Mouse (Mus musculus): Measurements from ENCODE around the gene Ldb1. TPM values are rescaled to one million over a fixed set of nuclear protein-coding genes. Genes with fewer than 3 reads are reported as not detected.
"Not testable (repeated sequence)": the region's sequence is repeated elsewhere in the genome, so short reads cannot be mapped to it uniquely, and the experiment has no call there.

Ldb1 gene
- polyA plus RNA-seq, 1 experiment from 2014 or later: 157 TPM

DNA sequence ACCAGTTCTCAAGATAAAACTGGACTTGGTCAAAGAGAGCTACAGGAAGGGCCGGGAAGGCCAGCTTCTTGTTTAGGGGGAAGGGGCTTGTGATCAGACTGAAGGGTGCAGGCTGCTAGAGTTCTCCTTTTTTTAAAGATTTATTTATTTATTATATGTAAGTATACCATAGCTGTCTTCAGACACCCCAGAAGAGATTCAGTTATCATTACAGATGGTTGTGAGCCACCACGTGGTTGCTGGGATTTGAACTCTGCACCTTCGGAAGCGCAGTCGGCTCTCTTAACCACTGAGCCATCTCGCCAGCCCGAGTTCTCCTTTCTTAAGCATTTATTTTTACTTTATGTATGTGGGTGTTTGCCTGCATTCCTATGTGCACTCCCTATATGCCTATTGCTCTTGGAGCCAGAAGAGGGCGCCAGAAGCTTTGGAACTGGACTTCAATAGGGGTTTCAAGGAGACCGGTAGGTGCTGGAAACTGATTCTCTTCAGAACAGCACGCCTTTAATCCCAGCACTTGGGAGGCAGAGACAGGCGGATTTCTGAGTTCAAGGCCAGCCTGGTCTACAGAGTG is 16.2 kb downstream of the Ldb1 start:
- no peak for DNase-seq (ENCODE audit: low spot score)

DNA sequence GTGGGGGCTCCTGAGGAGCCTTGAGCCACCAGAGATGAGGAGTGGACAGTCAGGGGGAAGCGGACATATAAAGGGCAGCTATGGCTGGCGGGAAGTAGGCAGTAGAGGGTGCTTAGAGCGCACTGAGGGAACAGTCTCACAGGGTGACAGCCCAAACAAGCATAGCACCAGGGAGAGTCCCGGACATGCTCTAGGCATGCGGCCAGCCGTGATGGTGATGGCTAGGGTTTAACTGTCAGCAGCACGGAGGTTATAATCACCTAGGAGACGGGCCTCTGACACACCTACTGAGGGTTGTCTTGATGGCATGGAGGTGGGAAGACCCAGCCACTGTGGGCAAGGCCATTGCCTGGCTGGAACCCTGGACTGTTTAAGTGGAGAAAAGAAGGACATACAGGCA is 18.4 kb downstream of the Ldb1 start:
- DNase-seq (ENCODE audit: low spot score): no peak

DNA sequence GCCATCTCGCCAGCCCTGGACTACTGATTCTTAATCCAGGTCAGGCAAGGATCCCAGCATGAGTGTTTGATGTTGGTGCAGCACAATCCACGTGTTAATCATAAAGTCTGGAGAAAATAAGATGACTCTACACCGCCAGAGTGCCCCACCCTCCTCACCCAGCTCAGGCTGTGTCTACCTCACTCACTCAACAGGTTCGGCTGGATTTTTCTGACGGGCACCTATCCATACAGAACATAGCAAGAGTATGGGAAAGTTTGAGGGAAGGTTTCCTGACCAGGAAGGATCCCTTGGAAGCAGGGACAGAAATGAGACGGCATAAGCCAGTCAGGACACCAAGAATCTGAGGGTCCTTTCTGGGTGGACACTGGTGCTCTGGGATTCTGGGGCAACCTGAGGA is 20.1 kb downstream of the Ldb1 start:
- no peak for DNase-seq (ENCODE audit: low spot score)

DNA sequence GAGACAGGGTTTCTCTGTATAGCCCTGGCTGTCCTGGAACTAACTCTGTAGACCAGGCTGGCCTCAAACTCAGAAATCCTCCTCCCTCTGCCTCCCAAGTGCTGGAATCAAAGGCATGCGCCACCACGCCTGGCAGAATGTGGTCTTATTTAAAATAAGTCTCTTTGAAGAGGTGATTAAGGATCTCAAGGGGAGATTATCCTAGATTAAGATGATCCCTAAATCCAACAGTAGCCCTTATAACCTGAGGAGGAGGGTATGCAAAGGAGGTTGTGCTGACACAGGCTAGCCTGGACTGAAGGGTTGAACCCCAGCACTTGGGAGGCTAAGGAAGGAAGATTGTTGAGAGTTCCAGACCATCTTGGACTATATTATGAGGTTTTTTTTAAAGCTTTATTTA is 29.0 kb downstream of the Ldb1 start:
- no peak for DNase-seq (ENCODE audit: low spot score)

DNA sequence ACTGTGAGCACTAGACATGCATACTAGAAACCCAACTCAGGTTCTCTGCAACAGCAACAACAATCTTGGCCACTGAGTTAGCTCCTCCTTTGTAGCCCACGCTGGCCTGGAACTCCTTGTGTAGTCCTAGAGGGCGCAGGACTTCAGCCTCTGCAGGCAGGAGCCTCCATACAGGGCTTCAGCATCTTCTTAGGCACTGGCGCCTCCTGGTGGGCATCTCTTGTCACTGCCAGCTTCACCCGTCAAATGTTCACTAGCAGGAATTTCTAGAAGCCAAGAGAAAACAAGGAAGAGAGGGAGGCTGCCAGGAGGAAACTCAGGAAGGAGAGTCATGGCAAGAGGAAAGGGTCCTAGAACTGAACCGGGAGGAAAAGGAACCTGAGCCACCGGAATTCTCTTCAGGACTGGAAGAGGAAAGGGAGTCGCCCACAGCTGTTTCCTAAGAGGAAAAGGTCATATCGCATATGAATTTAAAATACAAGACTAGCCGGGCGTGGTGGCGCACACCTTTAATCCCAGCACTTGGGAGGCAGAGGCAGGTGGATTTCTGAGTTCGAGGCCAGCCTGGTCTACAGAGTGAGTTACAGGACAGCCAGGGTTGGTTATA is 30.3 kb downstream of the Ldb1 start:
- DNase-seq (ENCODE audit: low spot score): peak; percentile 82

DNA sequence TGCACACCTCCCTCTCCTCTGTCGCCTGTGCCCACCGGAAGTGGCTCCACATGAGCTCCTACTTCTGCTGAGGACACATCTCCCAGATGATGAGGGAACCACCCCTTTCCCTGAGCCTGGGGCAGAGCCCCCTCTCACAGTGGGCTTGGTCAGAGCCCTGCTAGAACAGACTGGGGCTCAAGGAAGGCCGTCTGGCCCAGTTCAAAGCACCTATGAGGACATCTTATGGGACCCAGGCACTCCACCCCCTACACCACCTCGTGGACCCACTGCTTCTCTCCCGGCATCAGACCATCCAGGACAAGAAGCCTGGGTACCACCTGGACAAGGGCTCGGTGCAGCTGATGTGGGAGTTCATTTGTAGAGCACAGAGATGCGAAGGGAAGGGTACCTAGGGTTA is 39.3 kb downstream of the Ldb1 start:
- DNase-seq (ENCODE audit: low spot score): no peak

DNA sequence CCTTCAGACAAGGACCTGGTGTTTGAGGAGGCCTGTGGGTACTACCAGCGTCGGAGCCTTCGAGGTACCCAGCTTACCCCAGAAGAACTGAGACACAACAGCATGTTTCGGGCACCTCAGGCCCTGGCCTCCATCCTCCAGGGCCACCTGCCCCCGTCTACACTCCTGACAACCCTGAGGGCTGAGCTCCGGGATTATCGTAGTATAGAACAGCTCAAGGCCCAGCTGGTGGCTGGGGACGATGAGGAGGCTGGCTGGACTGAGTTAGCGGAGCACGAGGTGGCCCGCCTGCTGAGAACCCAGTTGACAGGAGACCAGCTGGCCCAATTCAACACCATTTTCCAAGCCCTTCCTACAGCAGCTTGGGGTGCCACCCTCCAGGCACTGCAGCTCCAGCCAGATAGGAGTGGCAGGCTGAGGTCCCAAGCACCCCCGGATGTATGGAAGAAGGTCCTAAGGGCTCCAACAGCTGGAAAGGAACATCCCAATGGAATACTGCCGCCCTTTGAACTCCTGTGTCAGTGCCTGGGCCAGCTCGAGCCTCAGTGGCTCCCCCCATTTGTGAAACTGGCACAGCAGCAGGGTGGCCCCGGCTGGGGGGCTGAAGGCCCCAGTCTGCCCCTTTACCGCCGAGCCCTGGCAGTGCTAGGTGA is 40.1 kb downstream of the Ldb1 start:
- no peak for DNase-seq (ENCODE audit: low spot score)

DNA sequence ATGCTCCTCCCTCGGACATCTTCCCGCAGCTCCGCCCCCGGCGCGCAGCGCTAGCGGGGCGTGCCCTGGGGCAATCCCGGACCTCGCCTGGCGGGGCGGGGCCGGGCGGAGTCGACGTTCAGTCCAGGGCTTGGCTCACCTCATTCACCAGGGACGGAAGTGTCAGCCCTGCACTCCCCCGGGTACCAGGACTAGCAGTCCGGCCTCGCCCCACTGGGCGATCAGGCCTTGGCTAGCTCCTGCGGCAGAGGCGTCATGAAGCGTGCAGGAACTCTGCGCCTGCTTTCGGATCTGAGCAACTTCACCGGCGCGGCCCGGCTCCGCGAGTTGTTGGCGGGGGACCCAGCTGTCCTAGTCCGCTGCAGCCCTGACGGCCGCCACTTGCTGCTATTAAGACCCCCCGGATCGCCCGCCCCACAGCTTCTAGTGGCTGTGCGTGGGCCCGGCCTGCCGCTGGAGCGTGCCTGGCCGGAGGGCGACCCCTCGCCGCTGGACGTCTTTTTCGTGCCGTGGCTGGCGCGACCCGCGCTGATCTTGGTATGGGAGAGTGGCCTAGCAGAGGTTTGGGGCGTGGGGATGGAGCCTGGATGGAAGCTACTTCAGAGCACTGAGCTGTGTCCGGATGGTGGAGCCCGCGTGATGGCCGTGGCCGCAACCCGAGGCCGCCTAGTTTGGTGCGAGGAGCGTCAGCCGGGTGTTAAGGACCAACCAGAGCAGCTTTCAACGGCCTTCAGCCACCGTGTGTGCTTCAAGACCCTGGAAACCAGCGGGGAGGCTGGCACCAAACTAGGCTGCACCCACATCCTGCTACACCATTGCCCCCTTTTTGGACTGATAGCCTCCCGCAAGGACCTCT is 41.4 kb downstream of the Ldb1 start, which contains the start of gene Hps6:
Gene Hps6, plus strand, starts transcription at position 138 of the 856 bp plus-strand sequence.
- peak; percentile 81 for DNase-seq (ENCODE audit: low spot score)

DNA sequence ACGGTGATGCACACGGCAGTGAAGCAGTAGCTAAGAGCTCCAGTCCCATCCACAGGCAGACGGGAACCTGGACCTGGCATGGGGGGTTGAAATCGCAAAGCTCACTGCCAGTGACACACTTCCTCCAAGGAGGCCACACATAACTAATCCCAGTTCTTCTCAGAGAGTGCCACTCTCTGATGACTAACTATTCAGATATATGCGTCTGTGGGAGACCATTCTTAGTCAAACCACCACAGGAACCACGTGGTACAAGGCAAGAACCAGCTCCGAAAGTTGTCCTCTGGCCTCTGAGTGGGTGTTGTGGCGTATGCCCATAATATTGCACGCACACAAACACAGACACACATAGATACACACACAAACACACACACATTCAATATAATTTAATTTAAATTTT is 42.7 kb downstream of the Ldb1 start:
- no peak for DNase-seq (ENCODE audit: low spot score)

DNA sequence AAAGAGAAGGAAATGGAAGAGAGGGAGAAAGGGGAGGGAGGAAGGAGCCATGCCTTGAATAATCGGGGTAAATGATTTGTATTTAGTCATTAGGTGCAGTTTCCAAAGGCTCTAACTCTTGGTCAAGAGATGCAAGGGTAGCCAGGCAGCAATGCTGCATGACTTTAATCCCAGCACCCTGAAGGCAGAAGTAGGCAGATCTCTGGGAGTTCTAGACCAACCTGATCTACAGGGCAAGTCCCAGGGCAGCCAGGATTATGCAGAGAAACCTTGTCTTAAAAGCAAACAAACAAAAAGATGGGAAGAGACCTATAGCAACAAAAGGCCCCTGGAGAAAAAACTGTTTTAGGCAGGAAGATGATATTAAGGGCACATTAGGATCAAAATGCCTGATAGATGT is 45.6 kb downstream of the Ldb1 start:
- no peak for DNase-seq (ENCODE audit: low spot score)

DNA sequence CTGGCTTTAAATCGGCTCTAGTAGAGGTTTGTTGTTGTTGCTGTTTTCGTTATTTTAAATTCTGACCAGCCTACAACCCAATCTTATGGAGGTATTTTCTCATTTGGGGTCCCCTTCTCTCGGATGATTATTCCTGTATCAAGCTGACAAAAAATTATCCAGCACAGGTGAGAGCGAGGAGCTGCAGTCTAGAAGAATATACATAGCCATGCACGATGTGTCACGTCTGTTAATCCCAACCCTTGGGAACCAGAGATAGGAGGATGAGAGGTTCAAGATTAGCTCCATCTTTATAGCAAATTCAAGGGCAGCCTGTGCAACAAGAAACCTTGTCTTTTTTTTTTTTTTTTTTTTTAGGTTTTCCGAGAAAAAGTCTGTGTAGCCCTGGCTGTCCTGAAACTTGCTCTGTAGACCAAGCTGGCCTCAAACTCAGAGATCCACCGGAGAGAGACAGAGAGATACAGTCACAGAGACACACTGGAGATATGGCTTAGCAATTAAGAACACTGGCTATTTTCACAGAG is 46.3 kb downstream of the Ldb1 start:
- no peak for DNase-seq (ENCODE audit: low spot score)

DNA sequence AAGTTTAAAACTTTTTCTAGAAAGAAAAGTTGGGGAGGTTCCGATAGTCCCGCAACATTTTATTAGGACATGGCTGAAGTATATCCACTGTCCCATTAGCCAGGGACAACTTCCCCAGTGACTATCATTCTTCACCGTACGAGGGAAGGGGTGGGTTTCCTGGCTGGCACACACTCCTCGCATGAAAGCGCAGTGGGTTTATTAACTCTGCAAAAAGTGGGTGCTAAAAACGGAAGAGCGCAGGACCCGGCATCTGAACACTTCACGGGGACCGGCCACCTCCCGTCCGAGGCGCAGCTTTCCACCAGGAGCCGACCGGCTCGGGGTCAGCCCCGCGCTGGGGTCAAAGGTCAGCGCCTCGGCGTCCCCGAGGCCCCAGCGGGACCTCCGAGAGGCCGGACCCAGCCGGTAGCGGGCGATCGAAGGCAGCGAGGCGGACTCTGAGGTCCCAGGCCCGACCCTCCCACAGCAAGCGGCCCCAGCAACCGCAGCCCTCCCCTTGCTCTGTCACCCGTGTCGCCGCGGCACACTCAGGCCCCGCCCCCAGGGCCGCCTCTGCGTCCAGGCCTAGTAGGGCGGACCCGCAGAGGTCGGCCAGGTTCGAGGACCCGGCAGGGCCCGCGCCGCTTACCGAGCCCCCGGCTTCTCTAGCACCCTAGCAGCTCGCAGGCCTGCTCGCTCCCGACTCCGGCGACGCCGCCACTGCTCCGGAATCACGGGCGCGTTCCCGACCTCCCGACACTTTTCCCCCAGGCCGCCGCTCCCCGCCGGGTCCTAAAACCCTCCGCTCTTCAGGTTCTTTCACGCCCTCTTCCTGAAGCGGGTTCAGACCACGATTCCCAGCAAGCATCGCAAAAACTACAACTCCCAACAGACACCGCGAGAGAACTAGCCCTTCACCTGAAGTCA is 47.0 kb downstream of the Ldb1 start, which contains the start of gene Armh3:
Gene Armh3, minus strand, starts transcription at position 704 of the 909 bp plus-strand sequence.
- peak; percentile 93 for DNase-seq (ENCODE audit: low spot score)

DNA sequence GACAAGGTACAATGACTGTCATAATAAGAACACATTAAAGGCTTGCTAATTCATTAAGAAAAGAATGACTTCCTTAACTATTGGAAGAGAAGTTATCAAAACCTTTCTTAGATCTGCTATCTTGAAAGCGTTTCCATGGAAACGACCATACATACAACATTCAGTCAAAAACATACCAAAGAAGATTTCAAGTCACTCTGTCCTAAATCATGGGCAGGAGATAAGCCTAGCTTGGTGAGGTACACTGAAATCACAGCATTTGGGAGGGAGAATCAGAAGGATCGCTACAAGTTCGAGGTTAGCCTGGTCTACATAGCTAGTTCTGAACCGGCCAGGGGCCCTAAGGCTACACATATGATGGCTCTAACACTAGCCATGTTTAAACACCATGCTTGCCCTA is 47.6 kb downstream of the Ldb1 start:
- peak; percentile 30 for DNase-seq (ENCODE audit: low spot score)

DNA sequence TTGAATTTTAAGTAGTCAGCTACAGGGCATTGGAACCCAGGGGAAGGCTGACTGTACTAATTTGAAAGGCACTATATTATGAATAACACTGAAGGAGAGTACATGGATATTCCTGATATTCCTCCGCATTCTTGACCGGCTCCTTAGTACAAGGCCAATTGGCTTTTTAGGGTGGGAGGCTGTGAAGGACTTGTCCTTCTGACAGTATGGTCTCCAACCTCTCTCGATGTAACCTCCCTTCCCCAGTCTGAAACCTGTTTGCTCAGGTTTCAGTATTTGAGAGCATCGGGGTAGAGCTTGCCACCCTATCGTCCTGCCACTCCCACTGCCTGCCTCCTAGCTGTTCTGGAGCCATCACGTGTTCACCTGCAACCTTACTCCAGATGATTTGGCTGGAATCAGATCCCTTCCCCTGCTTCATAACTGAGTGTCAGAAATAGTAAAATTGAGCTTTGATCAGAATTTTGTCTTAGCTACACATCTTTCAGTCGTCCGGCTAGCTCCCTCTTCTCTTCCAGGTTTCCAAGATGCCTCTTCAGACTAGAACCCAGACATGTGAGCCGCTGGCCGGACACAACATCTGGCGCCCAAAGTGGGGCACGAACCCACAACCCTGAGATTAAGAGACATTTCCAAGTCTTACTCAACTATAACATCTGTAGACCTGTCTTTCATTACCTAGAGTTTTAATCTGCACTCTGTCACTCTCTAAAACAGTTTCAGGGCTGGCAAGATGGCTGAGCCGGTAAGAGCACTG is 50.9 kb downstream of the Ldb1 start:
- DNase-seq (ENCODE audit: low spot score): no peak

DNA sequence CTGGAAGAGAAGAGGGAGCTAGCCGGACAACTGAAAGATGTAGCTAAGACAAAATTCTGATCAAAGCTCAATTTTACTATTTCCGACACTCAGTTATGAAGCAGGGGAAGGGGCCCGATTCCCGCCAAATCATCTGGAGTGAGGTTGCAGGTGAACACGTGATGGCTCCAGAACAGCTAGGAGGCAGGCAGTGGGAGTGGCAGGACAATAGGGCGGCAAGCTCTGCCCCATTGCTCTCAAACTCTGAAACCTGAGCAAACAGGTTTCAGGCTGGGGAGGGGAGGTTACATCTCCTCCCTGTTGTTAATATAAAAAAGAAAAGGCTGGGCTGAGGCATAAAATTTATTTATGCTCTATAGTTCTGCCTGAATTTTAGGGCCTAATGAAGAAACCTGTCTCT is 51.6 kb downstream of the Ldb1 start:
- DNase-seq (ENCODE audit: low spot score): not testable (repeated sequence)

DNA sequence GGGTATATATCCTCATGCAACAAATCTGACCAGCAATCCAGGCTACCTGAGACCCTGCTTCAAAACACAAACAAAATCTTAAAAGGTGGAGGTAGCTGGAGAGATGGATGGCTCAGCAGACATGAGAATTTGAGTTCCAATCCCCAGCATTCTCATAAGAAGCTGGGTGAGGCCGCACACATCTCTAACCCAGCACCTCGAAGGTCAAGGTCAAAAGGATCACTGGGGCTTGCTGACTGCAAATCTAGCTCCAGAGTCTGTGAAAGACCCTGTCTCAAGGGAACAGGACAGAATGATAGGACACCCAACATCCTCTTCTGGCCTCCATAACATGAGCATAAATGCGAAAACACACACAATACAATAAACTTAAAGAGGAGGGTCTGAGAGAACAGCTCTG is 53.8 kb downstream of the Ldb1 start:
- DNase-seq (ENCODE audit: low spot score): no peak

DNA sequence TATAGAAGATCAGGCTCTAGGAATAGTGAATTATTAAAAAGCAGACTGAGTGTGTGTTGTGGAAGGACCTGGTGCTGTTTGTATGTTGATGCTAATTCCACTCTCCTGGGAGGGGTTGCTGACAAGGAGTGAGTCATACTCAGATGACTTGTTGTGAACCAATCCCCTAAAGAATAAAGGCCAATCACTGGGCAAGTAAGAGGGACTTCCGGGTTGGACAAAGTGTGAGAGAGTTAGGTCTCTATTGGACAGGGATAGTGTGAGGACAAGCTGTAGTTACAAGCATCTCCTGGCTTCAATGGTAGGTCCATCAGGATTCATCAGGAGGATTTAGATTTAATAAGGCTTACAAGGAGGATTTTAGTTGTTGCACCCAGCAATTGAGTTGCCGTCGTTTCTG is 56.8 kb downstream of the Ldb1 start:
- no peak for DNase-seq (ENCODE audit: low spot score)

DNA sequence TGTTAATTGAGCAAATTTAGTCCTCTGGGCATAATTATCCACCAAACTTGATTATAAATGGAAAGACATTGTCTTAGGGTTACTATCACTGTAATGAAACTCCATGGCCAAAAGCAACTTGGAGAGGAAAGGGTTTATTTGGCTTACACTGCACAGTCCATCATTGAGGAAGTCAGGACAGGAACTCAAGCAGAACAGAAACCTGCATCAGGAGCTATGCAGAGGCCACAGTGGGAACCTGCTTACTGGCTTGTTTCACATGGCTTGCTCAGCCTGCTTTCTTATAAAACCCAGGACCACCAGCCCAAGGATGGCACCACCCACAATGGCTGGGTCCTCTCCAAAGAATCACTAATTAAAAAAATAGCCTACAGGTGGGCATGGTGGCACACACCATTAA is 60.6 kb downstream of the Ldb1 start:
- no peak for DNase-seq (ENCODE audit: low spot score)

Measured in thymus, postnatal 0 days (tissue).